Mouse (Mus musculus): Measurements from ENCODE around the gene Tecr. TPM values are rescaled to one million over a fixed set of nuclear protein-coding genes. Genes with fewer than 3 reads are reported as not detected.

Gene Tecr
- total and polyA plus RNA-seq, 3 experiments = 111 to 199 (median 171) TPM

DNA sequence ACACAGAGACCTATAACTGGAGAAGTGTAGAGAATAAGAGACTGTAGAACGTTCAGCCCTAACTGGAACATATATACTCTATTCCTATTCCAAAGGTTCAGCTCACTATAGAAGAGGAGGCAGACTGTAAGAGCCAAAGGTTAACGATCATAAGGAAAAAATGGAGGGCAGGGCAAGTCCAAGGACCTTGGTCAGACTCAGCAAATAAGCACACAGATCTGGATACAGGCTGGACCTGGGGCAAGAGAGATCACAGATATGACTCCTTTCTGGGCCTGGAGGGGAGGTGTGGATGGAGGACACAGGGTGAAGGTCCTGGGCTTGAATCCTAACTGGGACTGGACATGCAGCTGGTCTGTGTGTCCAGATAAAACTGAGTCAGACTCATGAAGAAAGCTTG is 73.0 kb downstream of the Tecr start:
- TF ChIP-seq SMC3 (IDR thresholded peaks at IDR 0.05; ENCODE audit: low read depth, low read length) (no peak), USF1 (IDR thresholded peaks at IDR 0.05; ENCODE audit: low read depth, low read length) (no peak), BHLHE40 (IDR thresholded peaks at IDR 0.05; ENCODE audit: low read depth, low read length) (no peak), E2F4 (IDR thresholded peaks at IDR 0.05; ENCODE audit: insufficient replicate concordance, low read depth, low read length) (no peak), PAX5 (IDR thresholded peaks at IDR 0.05; ENCODE audit: low read length) (no peak), USF2 (conservative IDR thresholded peaks at IDR 0.05; ENCODE audit: low read depth, low read length) (no peak), MYC (IDR thresholded peaks at IDR 0.05; ENCODE audit: low read depth, low read length) (no peak), UBTF (IDR thresholded peaks at IDR 0.05; ENCODE audit: low read depth, low read length) (no peak), MXI1 (IDR thresholded peaks at IDR 0.05; ENCODE audit: low read depth, low read length) (no peak), SIN3A (IDR thresholded peaks at IDR 0.05; ENCODE audit: low read length) (no peak), POLR2A (IDR thresholded peaks at IDR 0.05; ENCODE audit: low read depth, low read length) (no peak), CHD1 (IDR thresholded peaks at IDR 0.05; ENCODE audit: low read depth, low read length) (no peak), MAX (IDR thresholded peaks at IDR 0.05; ENCODE audit: low read length) (no peak), RAD21 (IDR thresholded peaks at IDR 0.05; ENCODE audit: low read depth, low read length) (no peak), CTCF (conservative IDR thresholded peaks at IDR 0.05 in 1 of 2, IDR thresholded peaks at IDR 0.05 in 1 of 2; ENCODE audit: low read depth in 2 of 2, low read length in 2 of 2) (no peak)
- DNase-seq (ENCODE audit: extremely low read depth) = no peak
- Histone ChIP-seq H3K36me3 (replicated peaks in 1 of 2; ENCODE audit: control insufficient read depth in 1 of 2, insufficient read depth in 1 of 2, low read length in 1 of 2) (no peaks in the 10 kb centered on the region), H3K9me3 (replicated peaks; ENCODE audit: low read length) (no peaks in the 10 kb centered on the region), H3K4me3 (replicated peaks in 1 of 3; ENCODE audit: low read depth in 2 of 3, low read length in 2 of 3, poor library complexity in 1 of 3) (no peak overlapping the region), H3K9ac (ENCODE audit: insufficient read depth, low read depth) (no peak overlapping the region), H3K27me3 (replicated peaks) (peaks cover 27% of the 10 kb centered on the region), H3K4me2 (ENCODE audit: insufficient read depth, low read depth, poor library complexity, severe bottlenecking) (no peak overlapping the region), H3K27ac (ENCODE audit: insufficient read depth, low read depth) (no peak overlapping the region), H3K4me1 (ENCODE audit: control insufficient read depth in 1 of 2, insufficient read depth in 2 of 2) (no peaks in the 10 kb centered on the region), H3K79me2 (replicated peaks; ENCODE audit: control insufficient read depth, extremely low read depth, insufficient read depth, poor library complexity, severe bottlenecking) (no peaks in the 10 kb centered on the region)
- dilution Hi-C loops (cut with MboI; ENCODE audit: extremely low pct_ligation_motif_present, extremely low pct_unique_long_range_greater_than_20kb, low sequenced_read_pairs) = no loop called here
- in situ Hi-C loops (cut with MboI; ENCODE audit: low pct_ligation_motif_present, low pct_unique_long_range_greater_than_20kb, low sequenced_read_pairs) = no loop called here

Other genes starting within 250 kb of the Tecr start
- gene Clgn, start 218.1 kb downstream of the Tecr start, total RNA-seq (2012; rRNA removed) = 0.59 TPM in 2 replicates
- gene Clgn, start 218.1 kb downstream of the Tecr start, total RNA-seq (2014; rRNA removed) = 1.2 and 1.3 TPM in 2 replicates
- 1.4 and 1.5 TPM in 2 replicates for gene Clgn, start 218.1 kb downstream of the Tecr start, polyA plus RNA-seq (2012; ENCODE audit: insufficient read length, low read depth)
- 28.9 and 37.8 TPM in 2 replicates for gene Scoc, start 149.6 kb downstream of the Tecr start, total RNA-seq (2012; rRNA removed)
- gene Scoc, start 149.6 kb downstream of the Tecr start, total RNA-seq (2014; rRNA removed) = 79.7 and 85.9 TPM in 2 replicates
- 25.4 and 34.5 TPM in 2 replicates for gene Scoc, start 149.6 kb downstream of the Tecr start, polyA plus RNA-seq (2012; ENCODE audit: insufficient read length, low read depth)
- gene Olfr370, start 72.2 kb downstream of the Tecr start, total RNA-seq (2012; rRNA removed) = not detected in 2 replicates
- gene Olfr370, start 72.2 kb downstream of the Tecr start, total RNA-seq (2014; rRNA removed) = not detected in 2 replicates
- 0.10 TPM in 1 of 2 replicates, not detected in the other for gene Olfr370, start 72.2 kb downstream of the Tecr start, polyA plus RNA-seq (2012; ENCODE audit: insufficient read length, low read depth)
- 316 and 331 TPM in 2 replicates for gene Ndufb7, start 41.3 kb downstream of the Tecr start, total RNA-seq (2012; rRNA removed)
- gene Ndufb7, start 41.3 kb downstream of the Tecr start, total RNA-seq (2014; rRNA removed) = 213 and 223 TPM in 2 replicates
- gene Ndufb7, start 41.3 kb downstream of the Tecr start, polyA plus RNA-seq (2012; ENCODE audit: insufficient read length, low read depth) = 144 and 202 TPM in 2 replicates
- gene Dnajb1, start 222 bp upstream of the Tecr start, total RNA-seq (2012; rRNA removed) = 24.9 and 32.0 TPM in 2 replicates
- gene Dnajb1, start 222 bp upstream of the Tecr start, total RNA-seq (2014; rRNA removed) = 29.5 and 30.7 TPM in 2 replicates
- gene Dnajb1, start 222 bp upstream of the Tecr start, polyA plus RNA-seq (2012; ENCODE audit: insufficient read length, low read depth) = 30.5 and 30.9 TPM in 2 replicates
- 21.2 and 25.8 TPM in 2 replicates for gene Gipc1, start 44.7 kb upstream of the Tecr start, total RNA-seq (2012; rRNA removed)
- gene Gipc1, start 44.7 kb upstream of the Tecr start, total RNA-seq (2014; rRNA removed) = 21.0 and 24.4 TPM in 2 replicates
- gene Gipc1, start 44.7 kb upstream of the Tecr start, polyA plus RNA-seq (2012; ENCODE audit: insufficient read length, low read depth) = 22.6 and 24.2 TPM in 2 replicates
- gene Ptger1, start 58.7 kb upstream of the Tecr start, total RNA-seq (2012; rRNA removed) = 3.3 and 4.0 TPM in 2 replicates
- gene Ptger1, start 58.7 kb upstream of the Tecr start, total RNA-seq (2014; rRNA removed) = not detected in 2 replicates
- 2.6 and 7.6 TPM in 2 replicates for gene Ptger1, start 58.7 kb upstream of the Tecr start, polyA plus RNA-seq (2012; ENCODE audit: insufficient read length, low read depth)
- gene Pkn1, start 91.2 kb upstream of the Tecr start, total RNA-seq (2012; rRNA removed) = 44.6 and 47.8 TPM in 2 replicates
- gene Pkn1, start 91.2 kb upstream of the Tecr start, total RNA-seq (2014; rRNA removed) = 28.1 and 33.5 TPM in 2 replicates
- 58.8 and 60.3 TPM in 2 replicates for gene Pkn1, start 91.2 kb upstream of the Tecr start, polyA plus RNA-seq (2012; ENCODE audit: insufficient read length, low read depth)
- gene Ddx39, start 107.2 kb upstream of the Tecr start, total RNA-seq (2012; rRNA removed) = 194 and 278 TPM in 2 replicates
- gene Ddx39, start 107.2 kb upstream of the Tecr start, total RNA-seq (2014; rRNA removed) = 339 and 372 TPM in 2 replicates
- 231 and 232 TPM in 2 replicates for gene Ddx39, start 107.2 kb upstream of the Tecr start, polyA plus RNA-seq (2012; ENCODE audit: insufficient read length, low read depth)
- gene Adgre5, start 133.4 kb upstream of the Tecr start, total RNA-seq (2012; rRNA removed) = 23.6 and 27.4 TPM in 2 replicates
- 0.54 and 0.66 TPM in 2 replicates for gene Adgre5, start 133.4 kb upstream of the Tecr start, total RNA-seq (2014; rRNA removed)
- 3.7 and 5.9 TPM in 2 replicates for gene Adgre5, start 133.4 kb upstream of the Tecr start, polyA plus RNA-seq (2012; ENCODE audit: insufficient read length, low read depth)

All from CH12.LX (cell line).